In the genomic region with DNA sequence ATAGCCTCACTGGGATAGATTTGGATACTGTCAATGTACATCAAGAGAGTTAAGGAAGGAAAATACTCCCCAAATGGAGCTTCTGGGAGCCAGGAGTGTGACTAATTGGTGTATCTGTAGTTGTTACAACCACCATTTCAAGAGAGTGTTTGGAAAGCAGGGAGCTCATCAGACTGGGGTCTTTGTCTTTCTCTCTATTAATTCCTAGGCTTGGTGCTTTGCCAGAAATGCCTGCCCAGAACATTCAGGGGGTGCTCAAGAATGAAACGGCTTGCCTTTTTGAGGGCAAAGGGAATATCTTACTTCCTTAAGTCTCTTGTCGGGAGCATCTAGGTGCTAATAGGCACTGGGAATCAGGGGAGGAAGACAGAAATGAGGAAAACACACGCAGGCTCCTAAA, we compare ENCODE assay signal across 26 mouse cellular contexts.
"Had no signal": no experiment of that assay in that cellular context is flagged by ENCODE, and none has a peak within 500 bp of the region (broad histone marks: within the 10 kb centered on the region; RNA-seq: fewer than 3 reads in every experiment).

No protein-coding gene starts in this region.

- H3K9me3 ChIP-seq: heart, embryonic 10.5 days; hindbrain, embryonic 10.5 days; hindbrain, embryonic 12.5 days; intestine, embryonic 15.5 days; limb, embryonic 15.5 days; liver, embryonic 12.5 days had no signal

- H3K27me3 ChIP-seq: heart, embryonic 12.5 days; hindbrain, embryonic 12.5 days; intestine, embryonic 15.5 days; limb, embryonic 13.5 days; limb, embryonic 15.5 days; liver, embryonic 12.5 days had no signal

- H3K4me1 ChIP-seq: heart, embryonic 10.5 days; heart, embryonic 12.5 days; hindbrain, embryonic 10.5 days; hindbrain, embryonic 12.5 days; intestine, embryonic 15.5 days; limb, embryonic 13.5 days; limb, embryonic 15.5 days; liver, embryonic 12.5 days had no signal

- H3K4me2 ChIP-seq: heart, embryonic 12.5 days; hindbrain, embryonic 12.5 days; hindbrain, embryonic 14.5 days; intestine, embryonic 15.5 days; limb, embryonic 13.5 days; limb, embryonic 15.5 days; liver, embryonic 12.5 days had no signal

- H3K36me3 ChIP-seq: heart, embryonic 10.5 days; heart, embryonic 12.5 days; hindbrain, embryonic 10.5 days; hindbrain, embryonic 12.5 days; intestine, embryonic 15.5 days; limb, embryonic 13.5 days; limb, embryonic 15.5 days; liver, embryonic 12.5 days had no signal

- H3K9ac ChIP-seq: heart, embryonic 12.5 days; hindbrain, embryonic 12.5 days; hindbrain, embryonic 14.5 days; intestine, embryonic 15.5 days; limb, embryonic 13.5 days; limb, embryonic 15.5 days; liver, embryonic 12.5 days; liver, embryonic 14.5 days had no signal

- H3K27ac ChIP-seq: gastrocnemius, adult 2 months; heart, embryonic 10.5 days; hindbrain, embryonic 10.5 days; hindbrain, embryonic 12.5 days; hindbrain, embryonic 14.5 days; intestine, embryonic 15.5 days; kidney, postnatal 0 days; limb, embryonic 13.5 days; limb, embryonic 15.5 days; liver, embryonic 12.5 days; liver, embryonic 14.5 days had no signal

- DNase-seq: gastrocnemius, adult 2 months; gastrocnemius, postnatal 10 days; gastrocnemius, postnatal 25 days; heart, adult 18-20 months; heart, postnatal 10 days; heart, postnatal 4 days; kidney, adult 18-20 months; kidney, adult 8-10 months; kidney, postnatal 14 days; kidney, postnatal 36 days; layer of hippocampus, adult 9-11 months; layer of hippocampus, postnatal 36 days; left cerebral cortex, postnatal 4 days had no signal

- ATAC-seq: inflammation-experienced regulatory T-cells, adult 6 months; intestine, embryonic 15.5 days; intestine, postnatal 0 days; liver, embryonic 12.5 days had no signal

- H3K4me3 ChIP-seq: gastrocnemius, adult 2 months; heart, embryonic 10.5 days; heart, embryonic 12.5 days; hindbrain, embryonic 10.5 days; hindbrain, embryonic 12.5 days; intestine, embryonic 15.5 days; limb, embryonic 13.5 days; limb, embryonic 15.5 days; liver, embryonic 12.5 days had no signal
